Mouse (Mus musculus) heart, postnatal 14 days (tissue): ENCODE results near the gene Tubgcp5. TPM values are rescaled to one million over a fixed set of nuclear protein-coding genes. Genes with fewer than 3 reads are reported as not detected.
A peak's percentile ranks its signal among the peaks of the same experiment; 100 is the strongest.

ENCODE experiments used
- DNase-seq, 2 experiments: peaks; one replicate each; pipeline ENCODE4 v3.0.0; 2021 to 2022
- intact Hi-C: fragments of 180-260 bp; cut with DNase I; formaldehyde crosslinking; loops from one replicate; pipeline ENCODE4 v1.15.1; 2025
- total RNA-seq, 2 experiments: library from RNA; stranded (reverse); gene quantifications; 2 replicates each; pipeline ENCODE4 v1.2.3; 2021

The Tubgcp5 gene
- total RNA-seq, 2 experiments from 2014 or later, result 12.1 to 13.4 TPM

- intact Hi-C loops, result loop anchor here (10.0 kb wide), 1 partner anchor 198 kb away; no protein-coding TSS in a partner anchor
- no peak for DNase-seq
Observed at GRCm38 (mm10) chr7:55846606-55847312, 52.8 kb downstream of the Tubgcp5 start.

GRCm38 (mm10) chr7:55849948-55850571, 56.1 kb downstream of the Tubgcp5 start:
- no peak for DNase-seq
- intact Hi-C loops, result loop anchor here (10.0 kb wide), 1 partner anchor 195 kb away; no protein-coding TSS in a partner anchor

- intact Hi-C loops, result no loop called here
- DNase-seq, result no peak
Observed at GRCm38 (mm10) chr7:55852787-55853186, 58.8 kb downstream of the Tubgcp5 start.

- intact Hi-C loops, result no loop called here
- no peak for DNase-seq
Observed at GRCm38 (mm10) chr7:55855597-55855996, 61.6 kb downstream of the Tubgcp5 start.

GRCm38 (mm10) chr7:55856741-55857140, 62.8 kb downstream of the Tubgcp5 start:
- intact Hi-C loops, result no loop called here

GRCm38 (mm10) chr7:55857729-55858128, 63.8 kb downstream of the Tubgcp5 start:
- no peak for DNase-seq
- intact Hi-C loops, result no loop called here

More at GRCm38 (mm10) chr7:55856741-55857140, 62.8 kb downstream of the Tubgcp5 start:
- DNase-seq, result no peak

- DNase-seq, result no peak
- intact Hi-C loops, result no loop called here
Observed at GRCm38 (mm10) chr7:55858836-55859517, 65.0 kb downstream of the Tubgcp5 start.

GRCm38 (mm10) chr7:55859518-55859872, 65.5 kb downstream of the Tubgcp5 start:
- intact Hi-C loops, result no loop called here
- no peak for DNase-seq

GRCm38 (mm10) chr7:55859956-55860355, 66.0 kb downstream of the Tubgcp5 start:
- intact Hi-C loops, result no loop called here
- no peak for DNase-seq

GRCm38 (mm10) chr7:55861175-55861574, 67.2 kb downstream of the Tubgcp5 start:
- intact Hi-C loops, result no loop called here
- no peak for DNase-seq

GRCm38 (mm10) chr7:55865044-55865443, 71.1 kb downstream of the Tubgcp5 start:
- intact Hi-C loops, result no loop called here
- no peak for DNase-seq

GRCm38 (mm10) chr7:55865750-55866416, 71.9 kb downstream of the Tubgcp5 start:
- intact Hi-C loops, result no loop called here
- no peak for DNase-seq

- intact Hi-C loops, result loop anchor here (2.0 kb wide), 1 partner anchor 25 kb away; no protein-coding TSS in a partner anchor
- no peak for DNase-seq
Observed at GRCm38 (mm10) chr7:55868247-55868646, 74.3 kb downstream of the Tubgcp5 start.

GRCm38 (mm10) chr7:55869220-55869619, 75.3 kb downstream of the Tubgcp5 start:
- no peak for DNase-seq
- intact Hi-C loops, result loop anchor here (2.0 kb wide), 1 partner anchor 26 kb away; no protein-coding TSS in a partner anchor

GRCm38 (mm10) chr7:55870340-55871020, 76.5 kb downstream of the Tubgcp5 start:
- intact Hi-C loops, result no loop called here
- DNase-seq, result no peak

GRCm38 (mm10) chr7:55871476-55871875, 77.5 kb downstream of the Tubgcp5 start:
- DNase-seq, result no peak
- intact Hi-C loops, result no loop called here

GRCm38 (mm10) chr7:55874703-55875102, 80.7 kb downstream of the Tubgcp5 start:
- intact Hi-C loops, result no loop called here
- no peak for DNase-seq

GRCm38 (mm10) chr7:55877721-55878120, 83.8 kb downstream of the Tubgcp5 start:
- intact Hi-C loops, result no loop called here
- DNase-seq, result peak; percentile 72 to 73

- intact Hi-C loops, result no loop called here
- DNase-seq, result no peak
Observed at GRCm38 (mm10) chr7:55880882-55881281, 86.9 kb downstream of the Tubgcp5 start.
